Comparison of ENCODE assay signal across 23 mouse cellular contexts in genomic region chr10:69553091-69553490, GRCm38 (mm10).
DNase-seq lines count a peak whose midpoint lies in the region; ATAC-seq and TF ChIP-seq lines count a peak whose summit lies in the region.
"Had no signal": no experiment of that assay in that cellular context is flagged by ENCODE, and none has a peak within 500 bp of the region (broad histone marks: within the 10 kb centered on the region; RNA-seq: fewer than 3 reads in every experiment).

No protein-coding gene starts in this region.

- 36% methylated on average over 1 of the region's 1 CpGs for WGBS in kidney, embryonic 15.5 days

- no peaks in the 10 kb centered on the region for H3K9me3 ChIP-seq in kidney, embryonic 15.5 days (replicated peaks)
- H3K9me3 ChIP-seq: embryonic facial prominence, embryonic 15.5 days; forebrain, embryonic 10.5 days; heart, embryonic 12.5 days had no signal

- H3K9ac ChIP-seq in kidney, embryonic 15.5 days: no peak overlapping the region
- H3K9ac ChIP-seq: embryonic facial prominence, embryonic 15.5 days; heart, embryonic 12.5 days had no signal

- CTCF ChIA-PET in Patski (lab: Charles Lee): interaction anchor here (0.9 kb wide), 1 partner anchor 12 kb away, joined by 3 read pairs; no protein-coding TSS in a partner anchor

- in situ Hi-C loops in Patski (cut with MboI; ENCODE audit: low pct_unique_long_range_greater_than_20kb): no loop called here

- ATAC-seq in Patski: peak; percentile 17
- no peak for ATAC-seq in kidney, embryonic 15.5 days (replicated peaks; ENCODE audit: low FRiP score)
- ATAC-seq: CD4-positive, CD25-positive, alpha-beta regulatory T cell, adult 4 months; forebrain, embryonic 14.5 days had no signal

- H3K4me1 ChIP-seq in kidney, embryonic 15.5 days: peaks cover 21% of the 10 kb centered on the region
- H3K4me1 ChIP-seq: embryonic facial prominence, embryonic 15.5 days had no signal

- peak; percentile 8 for TF ChIP-seq CTCF in Patski (IDR thresholded peaks at IDR 0.05)

- no peak overlapping the region for H3K4me3 ChIP-seq in kidney, embryonic 15.5 days (replicated peaks)
- H3K4me3 ChIP-seq: embryonic facial prominence, embryonic 15.5 days; erythroblast, embryonic 14.5 days; forebrain, embryonic 10.5 days; heart, embryonic 12.5 days had no signal

- H3K27ac ChIP-seq in kidney, embryonic 15.5 days: peak overlapping the region; percentile 41; the same call in 1 of the 2 replicates
- H3K27ac ChIP-seq: embryonic facial prominence, embryonic 15.5 days; forebrain, embryonic 10.5 days had no signal

- peak; percentile 10 for DNase-seq in heart, adult 11 months
- no peak for DNase-seq in heart, adult 18-20 months
- DNase-seq in Patski (ENCODE audit: low read depth, low spot score): no peak
- DNase-seq in kidney, postnatal 25 days: peak; percentile 63 to 77
- no peak for DNase-seq in thymus, postnatal 25 days
- DNase-seq in gastrocnemius, adult 8-10 months (ENCODE audit: low spot score in 2 of 2): no peak
- no peak for DNase-seq in left cerebral cortex, adult 9 months (ENCODE audit: low spot score in 2 of 2)
- DNase-seq: adrenal gland, postnatal 10 days; B cell, adult 2 months; cerebellum, adult 11 months; cerebellum, adult 8-10 months; cerebellum, postnatal 14 days; embryo, embryonic 11 days; gastrocnemius, postnatal 10 days; heart, postnatal 36 days had no signal

- POLR2A ChIA-PET in Patski (lab: Charles Lee): interaction anchor here (1.0 to 1.2 kb wide), 2 partner anchors 17 to 20 kb away, joined by 3 read pairs; no protein-coding TSS in a partner anchor

- no peak overlapping the region for H3K4me2 ChIP-seq in kidney, embryonic 15.5 days
- H3K4me2 ChIP-seq: embryonic facial prominence, embryonic 15.5 days; heart, embryonic 12.5 days had no signal

- no peaks in the 10 kb centered on the region for H3K36me3 ChIP-seq in kidney, embryonic 15.5 days
- H3K36me3 ChIP-seq: embryonic facial prominence, embryonic 15.5 days; forebrain, embryonic 10.5 days; G1E had no signal

- no peaks in the 10 kb centered on the region for H3K27me3 ChIP-seq in Patski
- no peaks in the 10 kb centered on the region for H3K27me3 ChIP-seq in kidney, embryonic 15.5 days
- H3K27me3 ChIP-seq: embryonic facial prominence, embryonic 15.5 days; heart, embryonic 12.5 days had no signal

Comparison
In these comparisons a context has a peak if more than half of its experiments do, and no peak if none do; other contexts are left out.
1. DNase-seq: peak in heart, adult 11 months (single experiment) and kidney, postnatal 25 days (2 of 2); none in heart, adult 18-20 months (0 of 2), Patski (single experiment), thymus, postnatal 25 days (single experiment), gastrocnemius, adult 8-10 months (0 of 2) and left cerebral cortex, adult 9 months (0 of 2).